Mouse (Mus musculus) heart, postnatal 0 days (tissue): ENCODE data around the gene Abl2.

ENCODE experiments used
- CTCF ChIP-seq: IDR thresholded peaks from 2 replicates; pipeline ENCODE4 v1.5.1; 2016; ENCODE audit warnings: antibody characterized with exemption, control low read depth, low read depth
- EP300 ChIP-seq: IDR thresholded peaks from 2 replicates; pipeline ENCODE4 v1.6.1; 2016; ENCODE audit warnings: antibody characterized with exemption, low read depth

DNA sequence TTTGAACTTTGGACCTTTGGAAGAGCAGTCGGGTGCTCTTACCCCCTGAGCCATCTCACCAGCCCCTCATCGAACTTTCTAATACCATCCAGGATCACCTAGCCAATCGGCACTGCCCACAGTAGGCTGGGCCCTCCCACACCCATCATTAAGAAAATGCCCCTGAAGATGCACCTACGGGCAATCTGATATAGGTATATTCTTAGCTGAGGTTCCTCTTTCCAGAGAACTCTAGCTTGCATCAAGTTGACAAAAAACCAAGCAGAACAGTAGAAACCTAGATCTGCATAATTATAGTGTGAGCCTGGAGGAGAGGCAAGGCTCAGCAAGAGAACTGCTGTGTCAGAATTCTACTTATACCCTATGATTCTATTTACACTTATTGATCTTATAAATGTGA is 24.7 kb upstream of the Abl2 start:
- TF ChIP-seq CTCF (no peak), EP300 (no peak)
